Mouse (Mus musculus) gastrocnemius, adult 2 months (tissue): ENCODE measurements around the gene Barhl2. TPM values are rescaled to one million over a fixed set of nuclear protein-coding genes. Genes with fewer than 3 reads are reported as not detected.

Source experiments
- DNase-seq: peaks from one replicate; pipeline ENCODE4 v3.0.0; 2022
- H3K27ac ChIP-seq: fragments of 200-600 bp; 2 replicates; pipeline ENCODE4 v1.8.1; 2022; ENCODE audit warnings: mild to moderate bottlenecking
- H3K4me3 ChIP-seq: fragments of 200-600 bp; 2 replicates; pipeline ENCODE4 v1.8.1; 2022; ENCODE audit warnings: mild to moderate bottlenecking, moderate library complexity
- CTCF ChIP-seq: fragments of 200-600 bp; IDR thresholded peaks from 2 replicates; pipeline ENCODE4 v1.8.1; 2022; ENCODE audit warnings: antibody characterized with exemption, mild to moderate bottlenecking, moderate library complexity
- intact Hi-C: fragments of 180-260 bp; cut with DNase I; formaldehyde crosslinking; loops from one replicate; pipeline ENCODE4 v1.15.1; 2025
- total RNA-seq, 2 experiments: library from RNA; stranded (reverse); gene quantifications; 2 replicates each; pipeline ENCODE4 v1.2.3; 2021

Gene Barhl2
- total RNA-seq, 2 experiments from 2014 or later, result not detected

DNA sequence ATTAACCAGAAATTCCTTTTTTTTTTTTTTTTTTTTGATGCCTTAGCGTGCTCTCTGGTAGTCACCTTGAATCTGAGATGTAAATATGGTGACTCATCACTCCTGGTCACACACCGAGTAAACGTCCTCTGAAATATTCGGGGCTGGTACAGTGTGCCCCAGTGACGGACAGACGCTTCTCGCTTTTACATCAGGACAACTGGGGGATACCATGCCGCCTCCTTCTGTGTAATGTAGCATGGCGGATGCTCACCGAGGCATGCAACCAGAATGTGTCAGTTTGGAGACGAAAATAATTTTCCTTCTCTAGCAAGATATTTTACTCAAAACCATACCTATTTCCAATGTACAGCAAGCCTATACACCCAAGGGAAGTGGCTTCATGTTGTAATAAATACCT lies 37.6 kb downstream of the Barhl2 start:
- Histone ChIP-seq H3K4me3 (no peak overlapping the region), H3K27ac (no peak overlapping the region)
- TF ChIP-seq CTCF, result no peak
- no peak for DNase-seq
- intact Hi-C loops, result no loop called here

DNA sequence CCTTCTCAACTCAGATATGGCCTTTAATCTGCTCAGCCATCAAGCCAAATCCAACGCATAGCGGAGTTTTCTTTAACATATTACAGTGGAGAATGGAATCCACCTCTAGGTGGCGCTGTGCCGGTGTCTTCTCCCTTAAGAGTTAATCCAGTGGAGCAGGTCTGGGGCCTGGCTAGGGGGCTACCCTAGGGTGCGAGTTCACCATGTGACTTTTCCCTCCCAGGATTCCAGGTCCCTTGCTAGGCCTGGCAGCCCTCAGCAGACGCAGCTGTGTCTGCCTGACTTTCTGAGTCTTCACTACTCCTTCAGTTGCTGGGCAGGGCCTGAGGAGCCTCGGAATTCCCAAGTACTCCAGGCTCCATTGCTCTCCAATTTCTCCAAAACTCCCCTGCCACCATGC lies 40.8 kb downstream of the Barhl2 start:
- intact Hi-C loops, result no loop called here
- Histone ChIP-seq H3K27ac (no peak overlapping the region), H3K4me3 (no peak overlapping the region)
- TF ChIP-seq CTCF, result peak; percentile 48
- DNase-seq, result peak; percentile 18

DNA sequence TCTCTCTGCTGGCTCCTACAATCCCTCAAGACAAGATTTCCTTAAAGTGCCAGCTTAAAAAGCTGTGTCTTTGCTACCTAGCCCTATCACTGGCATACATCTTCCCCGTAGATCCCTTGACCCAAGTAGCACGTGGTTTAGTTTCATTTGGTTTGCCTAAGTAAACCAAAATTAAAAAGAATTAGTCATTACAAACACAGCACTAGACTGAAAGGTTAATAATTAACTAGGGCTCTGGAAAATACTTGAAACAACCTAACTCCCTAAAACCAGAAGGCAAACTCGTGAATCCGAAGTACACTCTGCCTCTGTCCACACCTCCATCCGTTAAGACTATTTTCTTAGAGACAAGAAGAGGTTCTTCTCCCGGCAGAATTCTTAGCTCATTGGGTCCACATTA lies 41.4 kb downstream of the Barhl2 start:
- intact Hi-C loops, result no loop called here
- no peak overlapping the region for H3K27ac ChIP-seq
- no peak overlapping the region for H3K4me3 ChIP-seq
- no peak for TF ChIP-seq CTCF
- DNase-seq, result no peak

DNA sequence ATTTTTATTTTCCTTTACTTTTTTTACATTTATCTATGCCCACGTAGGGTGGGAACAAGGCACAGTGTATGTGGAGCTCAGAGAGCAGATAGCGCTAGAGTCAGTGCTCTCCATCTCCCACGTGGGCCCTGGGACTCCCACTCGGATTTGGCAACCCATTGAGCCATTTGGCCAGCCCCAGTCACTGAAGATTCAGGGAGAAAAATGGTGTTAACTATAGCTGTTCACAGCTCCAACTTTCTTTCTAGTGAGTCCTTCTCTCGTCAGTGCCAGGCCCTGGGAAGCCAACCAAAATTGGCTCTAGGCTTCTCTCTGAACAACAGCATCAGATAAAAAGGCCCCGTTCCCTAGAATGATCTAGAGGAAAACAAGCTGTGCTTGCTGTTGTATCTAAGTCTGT lies 42.2 kb downstream of the Barhl2 start:
- H3K27ac ChIP-seq, result no peak overlapping the region
- H3K4me3 ChIP-seq, result no peak overlapping the region
- no peak for DNase-seq
- intact Hi-C loops, result no loop called here
- TF ChIP-seq CTCF, result no peak

DNA sequence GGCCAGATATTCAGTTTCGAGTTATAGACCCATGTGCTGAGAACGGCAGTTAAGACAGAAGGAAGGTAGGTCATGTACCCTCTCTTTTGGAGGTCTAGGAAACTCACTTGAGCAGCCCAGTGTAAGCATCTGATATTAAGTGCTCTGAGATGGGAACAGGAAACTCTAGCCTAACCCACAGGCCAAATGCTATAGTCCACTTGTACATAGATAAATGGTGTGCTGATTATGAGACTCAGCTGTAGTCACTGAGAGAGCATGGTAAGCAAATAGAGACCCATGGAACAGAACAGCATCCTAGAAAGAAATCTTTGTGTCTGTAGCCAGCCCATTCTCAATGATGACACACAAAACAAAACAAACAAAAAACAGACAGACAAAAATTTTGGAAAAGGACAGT lies 55.2 kb downstream of the Barhl2 start:
- Histone ChIP-seq H3K4me3 (no peak overlapping the region), H3K27ac (no peak overlapping the region)
- no peak for TF ChIP-seq CTCF
- DNase-seq, result no peak
- intact Hi-C loops, result no loop called here

Other genes starting within 250 kb of the Barhl2 start
- not detected for gene Gm17304, start 150.9 kb upstream of the Barhl2 start, total RNA-seq
- 10 to 100 TPM; 51.2 to 55.7 TPM for gene Zfp644, start 239.1 kb upstream of the Barhl2 start, total RNA-seq